Mouse (Mus musculus) cerebellum, adult 2 months (tissue): Measurements from ENCODE around the gene Calm5.

Source experiments
- CTCF ChIP-seq: fragments of 200-500 bp; IDR thresholded peaks from 2 replicates; pipeline ENCODE4 v1.5.1; 2011; ENCODE audit warnings: low read depth, mild to moderate bottlenecking, control low read depth, low read length, moderate library complexity, borderline replicate concordance; ENCODE audit not compliant: insufficient read depth
- POLR2A ChIP-seq: fragments of 200-500 bp; IDR thresholded peaks from 2 replicates; pipeline ENCODE4 v1.6.1; 2011; ENCODE audit warnings: low read length, control low read depth, borderline replicate concordance; ENCODE audit not compliant: insufficient read depth

GRCm38 (mm10) chr13:3899301-3899700 is 45.3 kb downstream of the Calm5 start:
- TF ChIP-seq POLR2A: no peak
- TF ChIP-seq CTCF: no peak
